ENCODE assay signal across 8 mouse cellular contexts in genomic region chr16:28928815-28929685, GRCm38 (mm10). TPM values are rescaled to one million over a fixed set of nuclear protein-coding genes. Genes with fewer than 3 reads are reported as not detected.
DNase-seq lines count a peak whose midpoint lies in the region; ATAC-seq and TF ChIP-seq lines count a peak whose summit lies in the region.

Gene Mb21d2 (minus strand): TSS chr16:28929673.

- TF ChIP-seq EP300 in heart, adult 2 months (IDR thresholded peaks at IDR 0.05; ENCODE audit: insufficient read depth, low read depth, low read length): no peak

- peaks cover 16% of the 10 kb centered on the region for H3K4me1 ChIP-seq in megakaryocyte, embryonic 14.5 days
- peaks cover 12% of the 10 kb centered on the region for H3K4me1 ChIP-seq in embryonic facial prominence, embryonic 12.5 days
- no peaks in the 10 kb centered on the region for H3K4me1 ChIP-seq in heart, adult 2 months (ENCODE audit: control insufficient read depth, insufficient read depth, low read length)
- H3K4me1 ChIP-seq in kidney, adult 2 months (ENCODE audit: control insufficient read depth, insufficient read depth, low read length): peaks cover 12% of the 10 kb centered on the region; the same call in 1 of the 2 replicates
- peaks cover 48% of the 10 kb centered on the region for H3K4me1 ChIP-seq in midbrain, embryonic 10.5 days
- H3K4me1 ChIP-seq in stomach, embryonic 15.5 days: peaks cover 4% of the 10 kb centered on the region; the same call in 1 of the 2 replicates

- H3K4me3 ChIP-seq in megakaryocyte, embryonic 14.5 days (replicated peaks): peak within 1 kb of the TSS; percentile 91
- peak within 1 kb of the TSS; percentile 68 for H3K4me3 ChIP-seq in embryonic facial prominence, embryonic 12.5 days
- peak within 1 kb of the TSS; percentile 78 for H3K4me3 ChIP-seq in heart, adult 2 months
- peak within 1 kb of the TSS; percentile 83 for H3K4me3 ChIP-seq in kidney, adult 2 months (ENCODE audit: insufficient read depth, low read depth, low read length)
- H3K4me3 ChIP-seq in midbrain, embryonic 10.5 days: peak within 1 kb of the TSS; percentile 79
- H3K4me3 ChIP-seq in stomach, embryonic 15.5 days (replicated peaks): peak within 1 kb of the TSS; percentile 88

- under 1% methylated on average over 72 of the region's 73 CpGs for WGBS in embryonic facial prominence, embryonic 12.5 days
- WGBS in heart, adult 2 months: under 1% methylated on average over 72 of the region's 73 CpGs
- WGBS in kidney, adult 2 months: under 1% methylated on average over 73 of the region's 73 CpGs
- under 1% methylated on average over 73 of the region's 73 CpGs for WGBS in midbrain, embryonic 10.5 days
- under 1% methylated on average over 71 of the region's 73 CpGs for WGBS in stomach, embryonic 15.5 days

- TF ChIP-seq POLR2A in heart, adult 2 months (IDR thresholded peaks at IDR 0.05; ENCODE audit: insufficient read depth, low read depth, low read length): no peak
- TF ChIP-seq POLR2A in kidney, adult 2 months (IDR thresholded peaks at IDR 0.05; ENCODE audit: low read depth, low read length): no peak

- TF ChIP-seq CTCF in heart, adult 2 months (IDR thresholded peaks at IDR 0.05): no peak
- no peak for TF ChIP-seq CTCF in kidney, adult 2 months (conservative IDR thresholded peaks at IDR 0.05; ENCODE audit: insufficient read depth, insufficient read length, low read depth, low read length)

- peaks cover 15% of the 10 kb centered on the region for H3K9me3 ChIP-seq in megakaryocyte, embryonic 14.5 days
- H3K9me3 ChIP-seq in embryonic facial prominence, embryonic 12.5 days: no peaks in the 10 kb centered on the region
- no peaks in the 10 kb centered on the region for H3K9me3 ChIP-seq in midbrain, embryonic 10.5 days (replicated peaks)
- H3K9me3 ChIP-seq in stomach, embryonic 15.5 days: no peaks in the 10 kb centered on the region

- no peak for ATAC-seq in megakaryocyte, adult 5-6 weeks (ENCODE audit: poor library complexity, severe bottlenecking)
- peak; percentile 16; the same call in 1 of the 2 replicates for ATAC-seq in embryonic facial prominence, embryonic 12.5 days (ENCODE audit: insufficient number of reproducible peaks, insufficient read depth, low FRiP score, low TSS enrichment)
- peak; percentile 70 for ATAC-seq in stomach, embryonic 15.5 days (ENCODE audit: insufficient read depth, low FRiP score, low read depth)

- H3K9ac ChIP-seq in embryonic facial prominence, embryonic 12.5 days: peak within 1 kb of the TSS; percentile 80
- peak within 1 kb of the TSS; percentile 80 for H3K9ac ChIP-seq in heart, adult 2 months (ENCODE audit: low read depth, low read length)
- peak within 1 kb of the TSS; percentile 88 for H3K9ac ChIP-seq in stomach, embryonic 15.5 days

- peak within 1 kb of the TSS; percentile 92 for H3K27ac ChIP-seq in embryonic facial prominence, embryonic 12.5 days
- H3K27ac ChIP-seq in heart, adult 2 months: peak within 1 kb of the TSS; percentile 84
- peak within 1 kb of the TSS; percentile 64 for H3K27ac ChIP-seq in kidney, adult 2 months (ENCODE audit: insufficient read depth, low read depth, low read length)
- peak within 1 kb of the TSS; percentile 96 for H3K27ac ChIP-seq in midbrain, embryonic 10.5 days (replicated peaks)
- peak within 1 kb of the TSS; percentile 92 for H3K27ac ChIP-seq in stomach, embryonic 15.5 days

- peak; percentile 68 to 71 for DNase-seq in heart, adult 2 months
- DNase-seq in kidney, adult 2 months: peak; percentile 71
- DNase-seq in left cerebral cortex, postnatal 36 days (ENCODE audit: low spot score in 2 of 2): peak; percentile 70 to 71
- peak; percentile 72 for DNase-seq in midbrain, embryonic 10.5 days (ENCODE audit: low spot score)

- H3K36me3 ChIP-seq in megakaryocyte, embryonic 14.5 days (replicated peaks; ENCODE audit: low read length): no peaks in the 10 kb centered on the region
- no peaks in the 10 kb centered on the region for H3K36me3 ChIP-seq in embryonic facial prominence, embryonic 12.5 days
- H3K36me3 ChIP-seq in heart, adult 2 months (ENCODE audit: control insufficient read depth, insufficient read depth, low read length): no peaks in the 10 kb centered on the region
- no peaks in the 10 kb centered on the region for H3K36me3 ChIP-seq in kidney, adult 2 months (ENCODE audit: control insufficient read depth, insufficient read depth, low read length)
- no peaks in the 10 kb centered on the region for H3K36me3 ChIP-seq in midbrain, embryonic 10.5 days
- no peaks in the 10 kb centered on the region for H3K36me3 ChIP-seq in stomach, embryonic 15.5 days

- H3K27me3 ChIP-seq in megakaryocyte, embryonic 14.5 days (replicated peaks): peaks cover 61% of the 10 kb centered on the region
- no peaks in the 10 kb centered on the region for H3K27me3 ChIP-seq in embryonic facial prominence, embryonic 12.5 days
- H3K27me3 ChIP-seq in heart, adult 2 months (ENCODE audit: control insufficient read depth, insufficient read depth, low read length): no peaks in the 10 kb centered on the region
- no peaks in the 10 kb centered on the region for H3K27me3 ChIP-seq in kidney, adult 2 months (replicated peaks; ENCODE audit: control insufficient read depth, insufficient read depth, low read length)
- peaks cover 31% of the 10 kb centered on the region for H3K27me3 ChIP-seq in midbrain, embryonic 10.5 days (ENCODE audit: low read depth, poor library complexity, severe bottlenecking)
- no peaks in the 10 kb centered on the region for H3K27me3 ChIP-seq in stomach, embryonic 15.5 days (replicated peaks)

- peak within 1 kb of the TSS; percentile 59 for H3K4me2 ChIP-seq in embryonic facial prominence, embryonic 12.5 days (replicated peaks)
- H3K4me2 ChIP-seq in stomach, embryonic 15.5 days: peak within 1 kb of the TSS; percentile 80

- intact Hi-C loops in heart, adult 2 months (cut with DNase I): loop anchor here (2.0 to 5.0 kb wide), 3 partner anchors 47 to 88 kb away; no protein-coding TSS in a partner anchor
- intact Hi-C loops in left cerebral cortex, postnatal 36 days (cut with DNase I): loop anchor here (2.0 kb wide), 3 partner anchors 78 to 282 kb away; no protein-coding TSS in a partner anchor

- H3K79me2 ChIP-seq in heart, adult 2 months (replicated peaks; ENCODE audit: control insufficient read depth, insufficient read depth, low read length): no peaks in the 10 kb centered on the region; the same call in 1 of the 2 replicates

RNA-seq across cellular contexts. Expression of gene Mb21d2, which starts in this region (rescaled TPM):
- polyA plus RNA-seq in megakaryocyte, embryonic 14.5 days (2012; ENCODE audit: insufficient read depth, low replicate concordance): not detected in 2 replicates
- total RNA-seq in megakaryocyte, adult 5-6 weeks (2015): not detected in 2 replicates
- total RNA-seq in megakaryocyte, adult 5-6 weeks (2017): not detected in 2 replicates
- polyA plus RNA-seq in embryonic facial prominence, embryonic 12.5 days (2016; fragmentation: Nextera tagmentation; extraction: Ambion mirVana): 10.4 and 10.8 TPM in 2 replicates
- total RNA-seq in heart, adult 2 months (2021): 1 to 10 TPM; 7.7 to 8.3 TPM
- polyA plus RNA-seq in heart, adult 2 months (2012; rRNA removed): 8.2 and 9.2 TPM in 2 replicates
- 14.7 and 17.9 TPM in 2 replicates for polyA plus RNA-seq in kidney, adult 2 months (2012; rRNA removed)
- 10 to 100 TPM; 35.8 to 44.1 TPM for total RNA-seq in left cerebral cortex, postnatal 36 days (2021)
- polyA plus RNA-seq in midbrain, embryonic 10.5 days (2016; fragmentation: Nextera tagmentation; extraction: Ambion mirVana): 4.7 and 5.7 TPM in 2 replicates
- polyA plus RNA-seq in stomach, embryonic 15.5 days (2015; fragmentation: Nextera tagmentation; extraction: Ambion mirVana): 7.5 and 7.7 TPM in 2 replicates

Comparison
In these comparisons a context has a peak if more than half of its experiments do, and no peak if none do; other contexts are left out.
1. RNA of gene Mb21d2 (total RNA-seq): 35.8 to 44.1 TPM in left cerebral cortex, postnatal 36 days and 7.7 to 8.3 TPM in heart, adult 2 months; not detected in megakaryocyte, adult 5-6 weeks; every median in the first group is over 4 times any median in the second.
2. Peak in every context shown above with its lines, with median percentiles within 50 percentile points of each other: H3K4me3 ChIP-seq, H3K27ac ChIP-seq, H3K9ac ChIP-seq and DNase-seq.